Mouse (Mus musculus) lung, adult 2 months (tissue): ENCODE data around the gene Wdcp.

Experiments used
- CTCF ChIP-seq: fragments of 200-500 bp; IDR thresholded peaks from 2 replicates; pipeline ENCODE4 v1.5.1; 2011; ENCODE audit warnings: mild to moderate bottlenecking, low read length, control low read depth; ENCODE audit not compliant: insufficient read depth
- POLR2A ChIP-seq: fragments of 200-500 bp; IDR thresholded peaks from 2 replicates; pipeline ENCODE4 v1.6.1; 2011; ENCODE audit warnings: low read depth, mild to moderate bottlenecking, control low read depth, low read length, borderline replicate concordance; ENCODE audit errors: extremely low read depth

DNA sequence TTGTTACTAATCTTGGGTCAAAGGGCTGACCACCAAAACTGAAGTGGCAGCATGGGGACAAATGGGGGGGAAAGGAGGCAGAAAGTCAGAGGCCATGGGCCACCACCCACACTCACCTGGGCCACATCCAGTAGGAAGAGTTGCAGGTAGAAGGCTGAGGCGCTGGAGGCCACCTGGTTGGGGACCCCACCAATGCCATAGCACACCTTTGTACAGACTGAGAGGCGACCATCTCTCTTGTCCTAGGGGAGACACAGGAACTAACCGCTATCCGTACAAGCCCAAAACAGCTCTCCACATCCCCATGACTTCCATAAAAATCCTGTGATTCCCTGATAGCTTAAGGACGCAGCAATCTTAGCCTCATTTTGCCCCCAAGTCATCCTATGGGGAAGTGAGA lies 28.2 kb downstream of the Wdcp start:
- no peak for TF ChIP-seq CTCF
- TF ChIP-seq POLR2A: no peak
